Mouse (Mus musculus) brain, embryonic 14.5 days (tissue): ENCODE measurements at regions not wholly inside any gene's neighbourhood (a gene's known extent, or its start where the extent isn't known, plus 50 kb on each side); places are given as distances from the start of the nearest gene placed in this dataset.

Source experiments
- CTCF ChIP-seq: fragments of 200-500 bp; IDR thresholded peaks from 2 replicates; pipeline ENCODE4 v1.5.1; 2012; ENCODE audit warnings: inconsistent platforms, mild to moderate bottlenecking, moderate library complexity, borderline replicate concordance; ENCODE audit not compliant: insufficient read depth, insufficient read length; ENCODE audit errors: extremely low read depth
- POLR2A ChIP-seq: fragments of 200-500 bp; IDR thresholded peaks from 2 replicates; pipeline ENCODE4 v1.6.1; 2012; ENCODE audit warnings: mild to moderate bottlenecking, inconsistent platforms, borderline replicate concordance; ENCODE audit not compliant: poor library complexity, insufficient read depth, insufficient read length, severe bottlenecking; ENCODE audit errors: extremely low read depth

DNA sequence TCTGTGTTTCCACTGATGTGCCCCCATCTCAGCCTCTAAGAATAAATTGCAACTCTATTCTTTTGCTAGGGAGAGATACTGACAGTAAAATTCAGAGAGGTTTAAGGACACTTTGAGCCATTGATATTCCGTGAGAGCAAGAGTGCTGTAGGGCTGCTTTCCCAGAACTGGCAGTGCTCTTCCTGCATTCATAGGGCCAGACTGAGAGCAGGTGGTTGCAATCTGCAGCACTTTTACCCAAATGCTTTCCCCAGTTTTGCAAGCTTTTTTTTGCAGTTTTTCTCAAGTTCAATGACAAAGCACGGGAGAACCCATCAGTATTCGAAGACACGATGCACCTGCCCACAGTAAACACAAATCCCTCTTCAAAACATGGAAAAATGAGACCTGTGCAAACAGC is 816.6 kb downstream of the Triml1 start:
- TF ChIP-seq CTCF (no peak), POLR2A (no peak)
